Mouse (Mus musculus) T-cell, adult 2 months (primary cell): ENCODE data around the gene Nwd2.

Experiments
- DNase-seq: peaks from one replicate; pipeline ENCODE4 v3.0.0; 2022; ENCODE audit warnings: low spot score

Gene Nwd2

GRCm38 (mm10) chr5:63828380-63829185 is 179.7 kb downstream of the Nwd2 start:
- no peak for DNase-seq

DNA sequence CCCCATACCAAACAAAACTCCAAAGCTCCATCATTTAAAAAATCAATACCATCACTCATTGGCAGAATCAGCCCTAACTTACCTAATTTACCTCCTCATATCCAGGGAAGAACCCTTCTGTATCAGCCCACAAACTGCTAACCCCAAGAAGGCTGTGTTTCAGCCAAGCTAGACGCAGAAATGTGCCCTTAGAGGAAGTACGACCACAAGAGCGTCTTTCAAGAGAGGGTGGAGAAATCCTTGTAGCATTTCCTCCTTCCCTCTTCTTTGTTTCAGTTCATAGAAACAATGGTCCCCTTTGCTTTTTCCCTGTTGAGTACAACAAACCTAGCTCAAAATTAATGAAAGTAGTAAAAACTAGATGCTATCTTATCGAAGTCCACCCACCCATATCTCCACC is 182.2 kb downstream of the Nwd2 start:
- DNase-seq = no peak

GRCm38 (mm10) chr5:63833955-63834354 is 185.1 kb downstream of the Nwd2 start:
- DNase-seq = no peak

- no peak for DNase-seq
Measured at GRCm38 (mm10) chr5:63834435-63834834, 185.5 kb downstream of the Nwd2 start.

GRCm38 (mm10) chr5:63837115-63837514 is 188.2 kb downstream of the Nwd2 start:
- peak; percentile 14 for DNase-seq

DNA sequence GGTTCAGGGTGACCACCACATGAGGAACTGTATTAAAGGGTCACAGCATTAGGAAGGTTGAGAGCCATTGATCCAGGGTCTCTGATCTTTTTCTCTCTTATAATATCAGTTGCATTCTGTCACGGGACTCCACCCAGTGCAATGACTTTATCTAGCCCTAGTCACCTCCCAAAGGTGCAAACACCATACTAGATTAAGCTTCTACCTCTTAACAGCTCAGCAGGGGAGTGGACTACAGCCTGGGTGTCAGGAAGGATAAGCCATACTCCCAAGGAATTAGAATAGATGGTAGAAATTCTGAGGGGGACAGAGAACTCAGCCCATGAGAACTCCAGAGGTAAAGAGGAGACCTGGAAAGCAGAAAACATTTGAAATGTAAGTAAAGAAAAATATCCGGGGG is 188.9 kb downstream of the Nwd2 start:
- no peak for DNase-seq

GRCm38 (mm10) chr5:63839801-63840416 is 191.0 kb downstream of the Nwd2 start:
- no peak for DNase-seq

- DNase-seq = no peak
Measured at GRCm38 (mm10) chr5:63847080-63847479, 198.2 kb downstream of the Nwd2 start.

DNA sequence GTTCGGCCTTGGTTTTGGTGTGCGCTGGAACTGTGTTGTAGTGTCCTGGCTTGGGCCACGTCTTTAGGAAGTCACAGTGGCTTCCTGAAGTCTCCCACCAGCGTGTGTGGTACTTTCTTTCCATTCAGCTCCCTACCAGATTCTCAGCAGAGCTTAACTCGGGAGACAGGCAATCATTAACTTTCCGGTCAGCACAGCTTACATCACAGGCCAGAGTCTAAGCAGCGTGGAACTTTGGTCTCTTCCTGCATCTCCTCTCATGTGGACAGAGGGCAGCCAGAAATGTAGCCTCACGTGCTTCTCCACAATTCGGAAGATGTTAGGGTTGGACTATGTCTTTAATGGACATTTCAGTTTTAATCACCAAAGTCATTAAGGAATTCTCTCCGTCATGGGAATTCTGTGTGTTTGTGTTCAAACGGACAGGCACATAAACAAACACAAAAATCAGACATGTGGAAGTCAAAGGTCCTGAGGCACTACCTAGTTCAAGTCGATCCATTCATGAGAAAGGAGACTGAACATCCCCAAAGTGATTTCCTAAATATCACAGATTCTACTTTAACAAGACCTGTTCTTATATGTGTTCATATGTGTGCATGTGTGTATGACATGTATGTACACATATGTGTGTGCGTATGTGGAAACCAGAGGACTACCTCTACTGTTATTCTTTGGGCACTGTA is 198.8 kb downstream of the Nwd2 start:
- no peak for DNase-seq

GRCm38 (mm10) chr5:63858901-63859300 is 210.0 kb downstream of the Nwd2 start:
- no peak for DNase-seq
